ENCODE assay signal across 22 mouse cellular contexts in the genomic region with DNA sequence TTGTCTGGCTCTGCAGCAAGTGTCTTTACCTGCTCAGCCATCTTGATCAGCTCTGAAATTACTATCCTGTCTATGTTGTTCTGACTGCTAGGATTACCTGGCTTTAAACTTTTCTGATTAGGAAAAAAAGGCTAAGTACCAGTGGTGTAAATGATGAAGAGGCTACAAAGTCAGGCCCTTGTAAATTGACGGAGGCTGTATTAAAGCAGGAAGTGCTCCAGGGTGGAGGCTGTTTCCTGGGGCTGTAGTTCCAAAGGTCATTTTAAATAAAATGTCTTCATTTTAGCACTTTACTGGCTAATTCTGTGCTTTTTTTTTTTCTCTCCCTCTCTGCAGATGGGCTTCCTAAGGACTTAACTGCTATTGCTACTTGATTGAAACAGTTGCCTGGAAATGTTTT. TPM values are rescaled to one million over a fixed set of nuclear protein-coding genes. Genes with fewer than 3 reads are reported as not detected.
"Had no signal": no experiment of that assay in that cellular context is flagged by ENCODE, and none has a peak within 500 bp of the region (broad histone marks: within the 10 kb centered on the region; RNA-seq: fewer than 3 reads in every experiment).

No protein-coding gene starts in this region.

- DNase-seq: kidney, adult 9 months; kidney, postnatal 25 days; left cerebral cortex, postnatal 4 days; liver, postnatal 0 days; lung, embryonic 14.5 days; retina, postnatal 1 day; thymus, adult 18-20 months; thymus, postnatal 36 days had no signal

- H3K27me3 ChIP-seq: limb, embryonic 12.5 days; limb, embryonic 15.5 days; midbrain, embryonic 12.5 days; neural tube, embryonic 13.5 days had no signal

- ATAC-seq: liver, postnatal 0 days; lung, postnatal 0 days; midbrain, embryonic 16.5 days had no signal

- H3K27ac ChIP-seq: kidney, postnatal 0 days; limb, embryonic 12.5 days; limb, embryonic 15.5 days; liver, embryonic 14.5 days; macrophage; midbrain, embryonic 12.5 days; neural tube, embryonic 13.5 days had no signal

- H3K4me3 ChIP-seq: limb, embryonic 12.5 days; limb, embryonic 15.5 days; midbrain, embryonic 12.5 days; myocyte; neural tube, embryonic 13.5 days had no signal

- H3K9ac ChIP-seq: limb, embryonic 12.5 days; limb, embryonic 15.5 days; liver, embryonic 14.5 days; liver, postnatal 0 days; lung, embryonic 14.5 days; midbrain, embryonic 12.5 days; neural tube, embryonic 13.5 days had no signal

- H3K9me3 ChIP-seq: limb, embryonic 12.5 days; limb, embryonic 15.5 days; midbrain, embryonic 12.5 days; neural tube, embryonic 13.5 days had no signal

- H3K4me2 ChIP-seq: limb, embryonic 12.5 days; limb, embryonic 15.5 days; liver, embryonic 11.5 days; lung, embryonic 14.5 days; midbrain, embryonic 12.5 days; neural tube, embryonic 13.5 days had no signal

RNA-seq across cellular contexts. Expression of gene Rpp25, which starts 28.1 kb away (rescaled TPM):
- total RNA-seq: megakaryocyte, adult 5-6 weeks; monocyte, adult 5-6 weeks; neutrophil, adult 5-6 weeks had no signal
